Mouse (Mus musculus): ENCODE measurements around the gene Psmd6. TPM values are rescaled to one million over a fixed set of nuclear protein-coding genes. Genes with fewer than 3 reads are reported as not detected.

Psmd6 gene
- total and polyA plus RNA-seq, 3 experiments = 185 to 647 (median 201) TPM

DNA sequence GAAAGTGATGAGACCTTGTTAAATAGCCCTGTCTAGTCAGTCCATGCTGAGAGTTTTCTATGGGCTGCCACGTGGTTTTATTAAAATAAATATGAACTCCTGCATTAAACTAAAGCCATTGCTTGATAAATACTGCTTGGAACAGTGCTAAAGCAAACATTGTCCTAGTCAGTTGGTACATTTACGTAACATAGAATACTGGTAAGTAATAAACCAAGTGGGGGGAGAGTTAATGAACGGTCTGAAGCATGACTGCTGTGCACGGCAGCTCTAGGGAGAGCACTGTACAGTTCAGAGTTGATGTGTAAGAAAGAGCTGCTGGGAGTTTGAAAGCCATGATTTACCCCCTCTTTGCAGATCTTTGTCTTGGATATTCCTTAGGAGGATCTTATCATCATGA lies 49.3 kb downstream of the Psmd6 start:
- Histone ChIP-seq H3K9me3 (replicated peaks; ENCODE audit: insufficient read depth, low read length) (no peaks in the 10 kb centered on the region), H3K4me1 (ENCODE audit: control insufficient read depth in 1 of 2, insufficient read depth in 2 of 2, low read length in 2 of 2) (peaks cover 2 to 11% of the 10 kb centered on the region in 2 experiments; a peak in 3 of 4 replicates), H3K36me3 (ENCODE audit: control insufficient read depth in 1 of 2, insufficient read depth in 2 of 2, low read length in 2 of 2) (peaks cover 0 to 12% of the 10 kb centered on the region in 2 experiments; a peak in 2 of 4 replicates), H3K9ac (ENCODE audit: control insufficient read depth, low read depth, low read length, poor library complexity, severe bottlenecking) (no peak overlapping the region), H3K27ac (ENCODE audit: control insufficient read depth, low read depth, low read length) (no peak overlapping the region), H3K27me3 (ENCODE audit: control insufficient read depth in 1 of 2, insufficient read depth in 2 of 2, low read length in 2 of 2) (no peaks in the 10 kb centered on the region), H3K79me2 (ENCODE audit: control insufficient read depth, insufficient read depth, low read length, poor library complexity) (no peaks in the 10 kb centered on the region), H3K4me3 (ENCODE audit: control insufficient read depth in 1 of 2, insufficient read depth in 1 of 2, low read depth in 2 of 2, low read length in 2 of 2) (no peak overlapping the region)
- no peak for DNase-seq (ENCODE audit: low read depth, low spot score)
- TF ChIP-seq EP300 (IDR thresholded peaks at IDR 0.05; ENCODE audit: low read depth in 1 of 2, low read length in 2 of 2) (no peak), ZNF384 (IDR thresholded peaks at IDR 0.05; ENCODE audit: low read depth, low read length) (no peak), CTCF (IDR thresholded peaks at IDR 0.05 in 2 of 3, conservative IDR thresholded peaks at IDR 0.05 in 1 of 3; ENCODE audit: control insufficient read depth in 1 of 3, insufficient read depth in 1 of 3, low read depth in 2 of 3, low read length in 3 of 3, poor library complexity in 1 of 3, severe bottlenecking in 1 of 3) (no peak), BHLHE40 (IDR thresholded peaks at IDR 0.05; ENCODE audit: borderline replicate concordance, low read depth, low read length) (no peak), TBP (IDR thresholded peaks at IDR 0.05; ENCODE audit: low read depth, low read length) (no peak), SIN3A (IDR thresholded peaks at IDR 0.05; ENCODE audit: low read length) (no peak), GATA1 (IDR thresholded peaks at IDR 0.05; ENCODE audit: low read depth, low read length) (no peak), ELF1 (IDR thresholded peaks at IDR 0.05; ENCODE audit: low read depth, low read length) (no peak), TCF12 (IDR thresholded peaks at IDR 0.05; ENCODE audit: low read depth, low read length) (no peak), ETS1 (IDR thresholded peaks at IDR 0.05; ENCODE audit: low read depth, low read length) (no peak)

DNA sequence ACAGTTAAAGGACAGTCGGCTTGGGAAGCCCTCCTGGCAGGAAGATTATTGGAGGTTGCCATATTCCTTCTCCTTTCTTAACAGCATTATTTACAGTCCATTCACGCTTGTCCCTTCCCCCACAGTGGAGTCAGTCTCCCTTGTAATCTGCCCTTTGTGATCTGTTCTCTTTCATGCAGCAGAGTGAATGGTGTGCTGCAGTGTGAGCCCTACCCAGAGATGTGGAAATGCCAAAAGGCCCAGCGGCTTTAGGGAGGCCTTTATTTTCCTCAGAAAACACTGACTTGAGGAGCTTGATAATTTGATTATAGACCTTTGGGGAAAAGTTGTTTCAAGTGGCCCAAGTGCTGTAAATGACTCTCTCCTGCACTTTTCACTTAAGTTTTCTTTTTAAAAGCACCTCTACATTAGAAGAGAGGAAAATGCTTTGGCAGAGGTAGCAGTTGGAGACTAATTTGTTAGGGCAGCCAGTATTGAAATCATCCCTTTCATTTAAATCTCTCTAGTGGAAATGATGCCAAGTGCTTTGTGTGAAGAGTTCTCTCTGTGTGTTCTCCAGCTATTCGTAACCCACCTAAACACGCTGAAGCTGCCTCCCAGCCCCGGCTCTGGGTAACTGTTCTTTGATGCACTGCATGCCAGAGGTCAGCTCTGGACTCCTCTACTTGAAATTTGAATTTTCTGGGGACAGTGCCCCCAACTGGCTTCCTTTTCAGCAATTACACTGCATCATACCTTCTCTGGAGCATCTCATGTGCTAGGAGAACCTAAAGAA lies 50.1 kb downstream of the Psmd6 start:
- H3K9ac ChIP-seq (ENCODE audit: control insufficient read depth, low read depth, low read length, poor library complexity, severe bottlenecking) = no peak overlapping the region
- no peaks in the 10 kb centered on the region for H3K9me3 ChIP-seq (replicated peaks; ENCODE audit: insufficient read depth, low read length)
- H3K27ac ChIP-seq (ENCODE audit: control insufficient read depth, low read depth, low read length) = no peak overlapping the region
- DNase-seq (ENCODE audit: low read depth, low spot score) = no peak
- H3K4me1 ChIP-seq (ENCODE audit: control insufficient read depth in 1 of 2, insufficient read depth in 2 of 2, low read length in 2 of 2) = peaks cover 2 to 11% of the 10 kb centered on the region in 2 experiments; a peak in 3 of 4 replicates
- H3K27me3 ChIP-seq (ENCODE audit: control insufficient read depth in 1 of 2, insufficient read depth in 2 of 2, low read length in 2 of 2) = no peaks in the 10 kb centered on the region
- H3K36me3 ChIP-seq (ENCODE audit: control insufficient read depth in 1 of 2, insufficient read depth in 2 of 2, low read length in 2 of 2) = peaks cover 0 to 12% of the 10 kb centered on the region in 2 experiments; a peak in 2 of 4 replicates
- H3K4me3 ChIP-seq (ENCODE audit: control insufficient read depth in 1 of 2, insufficient read depth in 1 of 2, low read depth in 2 of 2, low read length in 2 of 2) = no peak overlapping the region
- no peak for TF ChIP-seq MYB (IDR thresholded peaks at IDR 0.05; ENCODE audit: low read depth, low read length)
- TF ChIP-seq EP300 (IDR thresholded peaks at IDR 0.05; ENCODE audit: low read depth in 1 of 2, low read length in 2 of 2) = no peak
- no peak for TF ChIP-seq ELF1 (IDR thresholded peaks at IDR 0.05; ENCODE audit: low read depth, low read length)
- no peak for TF ChIP-seq MEF2A (IDR thresholded peaks at IDR 0.05; ENCODE audit: extremely low read depth, insufficient replicate concordance, low read depth, low read length, poor library complexity, severe bottlenecking)
- no peak for TF ChIP-seq SIN3A (IDR thresholded peaks at IDR 0.05; ENCODE audit: low read length)
- no peaks in the 10 kb centered on the region for H3K79me2 ChIP-seq (ENCODE audit: control insufficient read depth, insufficient read depth, low read length, poor library complexity)
